Mouse (Mus musculus) c-Kit-positive CD71-negative TER-119-negative erythroid progenitor cells, embryonic 14.5 days (primary cell): ENCODE data around the gene Rabep1.

Experiments used
- DNase-seq: peaks from one replicate; pipeline ENCODE4 v3.0.0-alpha.2; 2013; ENCODE audit warnings: low read depth

Gene Rabep1

GRCm38 (mm10) chr11:70973947-70974346, 129.4 kb downstream of the Rabep1 start:
- no peak for DNase-seq

- no peak for DNase-seq
These were observed 130.6 kb downstream of the Rabep1 start for GRCm38 (mm10) chr11:70975193-70975592.

- no peak for DNase-seq
These were observed 132.7 kb downstream of the Rabep1 start for GRCm38 (mm10) chr11:70977293-70977692.

- DNase-seq: no peak
These were observed 135.7 kb downstream of the Rabep1 start for GRCm38 (mm10) chr11:70980232-70980631.

DNA sequence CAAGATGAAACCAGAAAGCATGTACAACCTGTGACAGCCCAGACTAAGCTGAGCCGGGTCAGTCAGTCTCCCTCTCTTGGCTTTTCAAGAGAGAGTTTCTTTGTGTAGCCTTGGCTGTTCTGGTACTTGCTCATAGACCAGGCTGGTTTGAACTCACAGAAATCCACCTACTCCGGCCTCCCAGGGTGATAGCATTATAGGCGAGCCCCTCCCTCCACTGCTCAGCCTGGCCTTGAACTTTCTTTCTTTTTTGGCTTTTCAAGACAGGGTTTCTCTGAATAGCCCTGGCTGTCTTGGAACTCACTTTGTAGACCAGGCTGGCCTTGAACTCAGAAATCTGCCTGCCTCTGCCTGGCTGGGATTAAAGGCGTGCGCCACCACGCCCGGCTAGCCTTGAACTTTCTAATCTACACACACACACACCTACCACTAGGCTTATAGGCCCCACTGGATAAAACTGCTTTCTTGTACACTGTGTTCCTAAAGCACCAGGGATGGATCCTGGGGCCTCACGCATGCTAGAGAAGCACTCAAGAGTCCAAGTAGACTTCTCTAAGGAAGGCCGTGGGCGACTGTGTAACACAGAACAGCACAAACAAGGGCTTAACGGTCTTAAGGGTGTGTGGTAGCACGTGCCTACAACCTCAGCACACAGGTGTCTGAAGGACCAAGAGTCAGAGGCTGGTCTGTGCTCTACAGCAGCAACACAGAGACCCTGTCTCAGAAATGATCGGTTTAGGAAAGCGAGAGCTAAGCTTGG, 136.4 kb downstream of the Rabep1 start:
- DNase-seq: no peak

- DNase-seq: no peak
These were observed 137.5 kb downstream of the Rabep1 start for GRCm38 (mm10) chr11:70982030-70982429.

DNA sequence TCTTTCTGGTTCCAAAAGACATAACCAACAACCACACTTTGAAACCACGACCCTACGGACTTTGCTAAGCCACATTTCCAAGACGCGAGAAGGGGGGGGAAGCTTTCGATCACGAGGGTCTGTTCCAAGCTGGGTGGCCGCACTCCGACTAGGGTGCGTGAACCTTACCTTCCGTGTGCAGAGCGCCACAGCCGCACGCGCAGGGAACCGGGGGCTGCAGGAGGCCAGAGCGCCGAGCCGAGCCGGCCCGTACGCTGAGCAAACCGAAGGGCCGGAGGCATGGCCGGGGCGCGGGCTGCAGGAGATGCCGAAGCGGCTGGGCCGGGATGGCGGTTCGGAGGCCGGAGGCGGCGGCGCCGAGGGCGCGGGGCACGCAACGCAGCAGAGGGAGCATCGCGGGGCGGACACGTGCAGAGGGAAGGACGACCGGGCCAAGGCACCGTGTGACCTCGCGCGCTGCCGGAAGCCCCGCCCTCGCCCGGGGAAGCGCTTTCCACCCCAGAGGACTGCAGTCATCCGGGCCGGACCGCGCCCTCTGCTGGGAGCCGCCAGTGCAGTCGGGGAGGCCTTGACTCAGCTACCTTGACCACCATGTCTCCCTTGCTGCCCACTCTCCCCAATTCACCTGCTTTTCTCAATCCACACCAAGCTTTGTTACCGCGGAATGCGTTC, 138.1 kb downstream of the Rabep1 start, which contains the start of gene C1qbp:
Gene C1qbp, minus strand, starts transcription at position 470 of the 672 bp plus-strand sequence.
- DNase-seq: peak; percentile 82
